Mouse (Mus musculus) layer of hippocampus, adult 18-20 months (tissue): ENCODE measurements around the gene Bckdha. TPM values are rescaled to one million over a fixed set of nuclear protein-coding genes. Genes with fewer than 3 reads are reported as not detected.
A peak's percentile ranks its signal among the peaks of the same experiment; 100 is the strongest.

Source experiments
- DNase-seq, 2 experiments: peaks; one replicate each; pipeline ENCODE4 v3.0.0; 2022; ENCODE audit warnings: low spot score in 2 of 2
- total RNA-seq, 2 experiments: library from RNA; stranded (reverse); gene quantifications; 2 replicates each; pipeline ENCODE4 v1.2.3; 2021

Bckdha gene
- total RNA-seq, 2 experiments from 2014 or later = 37.0 to 41.2 TPM

GRCm38 (mm10) chr7:25683474-25684180 lies 24.8 kb upstream of the Bckdha start:
- DNase-seq = no peak

- no peak for DNase-seq
These were observed 22.8 kb upstream of the Bckdha start for GRCm38 (mm10) chr7:25681341-25682231.

GRCm38 (mm10) chr7:25680514-25681258 lies 21.9 kb upstream of the Bckdha start, which contains the start of gene B9d2:
TSS of gene B9d2 (plus strand) at chr7:25680780.
- peak; percentile 91 to 96 for DNase-seq

GRCm38 (mm10) chr7:25679971-25680370 lies 21.2 kb upstream of the Bckdha start:
- DNase-seq = no peak

- no peak for DNase-seq
These were observed 18.2 kb upstream of the Bckdha start for GRCm38 (mm10) chr7:25677013-25677412.

- peak; percentile 88 to 96 for DNase-seq
These were observed 17.5 kb upstream of the Bckdha start for GRCm38 (mm10) chr7:25676085-25676781.

- DNase-seq = no peak
These were observed 16.6 kb upstream of the Bckdha start for GRCm38 (mm10) chr7:25675405-25675804.

GRCm38 (mm10) chr7:25674719-25675300 lies 16.0 kb upstream of the Bckdha start, which contains the start of gene Tmem91:
TSS of gene Tmem91 (minus strand) at chr7:25675166.
- no peak for DNase-seq

GRCm38 (mm10) chr7:25674297-25674696 lies 15.5 kb upstream of the Bckdha start:
- no peak for DNase-seq

GRCm38 (mm10) chr7:25672442-25672841 lies 13.7 kb upstream of the Bckdha start:
- no peak for DNase-seq

GRCm38 (mm10) chr7:25671686-25672085 lies 12.9 kb upstream of the Bckdha start:
- no peak for DNase-seq

- no peak for DNase-seq
These were observed 11.3 kb upstream of the Bckdha start for GRCm38 (mm10) chr7:25670096-25670495.

- DNase-seq = no peak
These were observed 10.8 kb upstream of the Bckdha start for GRCm38 (mm10) chr7:25669631-25670030.

GRCm38 (mm10) chr7:25669158-25669557 lies 10.4 kb upstream of the Bckdha start:
- DNase-seq = no peak

- DNase-seq = no peak
These were observed 7.6 kb upstream of the Bckdha start for GRCm38 (mm10) chr7:25666381-25666780.

GRCm38 (mm10) chr7:25657785-25658184 lies 996 bp downstream of the Bckdha start:
- no peak for DNase-seq

- DNase-seq = no peak
These were observed 3.0 kb downstream of the Bckdha start for GRCm38 (mm10) chr7:25655601-25656428.

GRCm38 (mm10) chr7:25652244-25652759 lies 6.5 kb downstream of the Bckdha start:
- no peak for DNase-seq

- DNase-seq = no peak
These were observed 7.5 kb downstream of the Bckdha start for GRCm38 (mm10) chr7:25651281-25651680.
